8 mouse cellular contexts compared by ENCODE assay signal in the genomic region with DNA sequence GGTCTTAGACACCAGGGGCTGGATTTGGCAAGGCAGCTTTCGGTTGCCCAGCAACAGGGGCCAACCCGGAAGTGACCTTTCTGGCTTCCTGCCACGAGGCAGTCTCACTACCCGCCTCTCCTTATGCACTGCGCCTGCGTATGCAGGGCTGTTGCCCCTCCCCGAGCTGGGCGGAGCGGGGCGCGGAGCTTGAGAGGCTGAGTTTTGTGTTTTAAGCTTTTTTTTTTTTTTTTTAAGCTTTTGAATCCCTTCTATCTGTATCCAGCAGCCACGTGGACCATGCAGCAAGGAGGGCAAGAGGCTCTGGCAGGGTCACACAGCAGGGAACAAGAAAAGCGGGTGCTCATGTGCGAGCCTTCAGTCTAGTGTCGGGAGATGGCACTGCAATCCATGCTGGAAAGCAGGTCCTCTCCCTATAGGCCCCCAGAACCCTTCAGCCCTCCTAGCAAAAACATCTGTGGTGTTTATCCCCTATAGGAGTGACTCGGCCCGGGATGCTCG. TPM values are rescaled to one million over a fixed set of nuclear protein-coding genes. Genes with fewer than 3 reads are reported as not detected.
DNase-seq lines count a peak whose midpoint lies in the region; ATAC-seq and TF ChIP-seq lines count a peak whose summit lies in the region.

No protein-coding gene starts in this region.

- peak; percentile 92 for ATAC-seq in megakaryocyte, adult 5-6 weeks (ENCODE audit: poor library complexity, severe bottlenecking)

- peak; percentile 96 for DNase-seq in ZHBTc4 (ENCODE audit: low read depth, low spot score)
- DNase-seq in gastrocnemius, postnatal 10 days: peak; percentile 93
- peak; percentile 91 for DNase-seq in induced T-regulatory cell, adult 2 months (ENCODE audit: low read depth)
- DNase-seq in left cerebral cortex, adult 8-10 months (ENCODE audit: low spot score in 2 of 2): peak; percentile 68 to 87
- DNase-seq in right cerebral cortex, adult 18-20 months: peak; percentile 91
- peak; percentile 69 for DNase-seq in urinary bladder, postnatal 10 days (ENCODE audit: low spot score)

- peak; percentile 60; the same call in 1 of the 2 replicates for TF ChIP-seq POLR2A in cortical plate, adult 2 months (IDR thresholded peaks at IDR 0.05; ENCODE audit: extremely low read depth, insufficient read depth, low read length)

- no peaks in the 10 kb centered on the region; the same call in 1 of the 2 replicates for H3K4me1 ChIP-seq in cortical plate, adult 2 months (ENCODE audit: control insufficient read depth, insufficient read depth, low read length)

- peak; percentile 43 for TF ChIP-seq CTCF in cortical plate, adult 2 months (IDR thresholded peaks at IDR 0.05; ENCODE audit: extremely low read depth, insufficient read depth, low read length)

- H3K4me3 ChIP-seq in cortical plate, adult 2 months (ENCODE audit: insufficient read depth, low read length): peak overlapping the region; percentile 36

- H3K27ac ChIP-seq in cortical plate, adult 2 months (ENCODE audit: insufficient read depth, low read length): no peak overlapping the region

RNA-seq across cellular contexts. Expression of gene Mmel1, which starts 5.1 kb away (rescaled TPM):
- 1.1 and 1.2 TPM in 2 replicates for polyA plus RNA-seq in cortical plate, adult 2 months (2012; rRNA removed)
- under 1 TPM; 0.68 to 0.78 TPM for total RNA-seq in gastrocnemius, postnatal 10 days (2021)
- 1 to 10 TPM in 2 of 4 experiments, under 1 TPM in 2; 0.37 to 1.2 (median 0.78) TPM for total RNA-seq in left cerebral cortex, adult 8-10 months (2022)
- 0.25 TPM in 1 of 2 replicates, not detected in the other for total RNA-seq in megakaryocyte, adult 5-6 weeks (2015)
- total RNA-seq in megakaryocyte, adult 5-6 weeks (2017): not detected in 2 replicates

RNA-seq across cellular contexts. Expression of gene Ttc34, which starts 27.1 kb away (rescaled TPM):
- 2.3 and 2.5 TPM in 2 replicates for polyA plus RNA-seq in cortical plate, adult 2 months (2012; rRNA removed)
- not detected for total RNA-seq in gastrocnemius, postnatal 10 days (2021)
- 1 to 10 TPM; 2.8 to 5.0 (median 4.4) TPM for total RNA-seq in left cerebral cortex, adult 8-10 months (2022)
- total RNA-seq in megakaryocyte, adult 5-6 weeks (2015): not detected in 2 replicates
- 0.07 TPM in 1 of 2 replicates, not detected in the other for total RNA-seq in megakaryocyte, adult 5-6 weeks (2017)

RNA-seq across cellular contexts. Expression of gene Fam213b, which starts 34.6 kb away (rescaled TPM):
- polyA plus RNA-seq in cortical plate, adult 2 months (2012; rRNA removed): 152 and 155 TPM in 2 replicates
- 100 to 1,000 TPM; 121 to 143 TPM for total RNA-seq in gastrocnemius, postnatal 10 days (2021)
- 10 to 100 TPM; 56.5 to 68.1 (median 60.5) TPM for total RNA-seq in left cerebral cortex, adult 8-10 months (2022)
- total RNA-seq in megakaryocyte, adult 5-6 weeks (2015): 8.8 and 9.1 TPM in 2 replicates
- total RNA-seq in megakaryocyte, adult 5-6 weeks (2017): 5.5 and 6.6 TPM in 2 replicates

Comparison
In these comparisons a context has a peak if more than half of its experiments do, and no peak if none do; other contexts are left out.
1. RNA of gene Fam213b, which starts 34.6 kb away (total RNA-seq): 121 to 143 TPM in gastrocnemius, postnatal 10 days and 56.5 to 68.1 TPM in left cerebral cortex, adult 8-10 months; 5.5 to 9.1 TPM in megakaryocyte, adult 5-6 weeks; every median in the first group is over 4 times any median in the second.
2. Peak in every context shown above with its lines, with median percentiles within 50 percentile points of each other: DNase-seq.